Comparison of ENCODE assay signal across 16 mouse cellular contexts in genomic region chr1:168327405-168328235, GRCm38 (mm10).
A peak's percentile ranks its signal among the peaks of the same experiment; 100 is the strongest.
DNase-seq lines count a peak whose midpoint lies in the region; ATAC-seq and TF ChIP-seq lines count a peak whose summit lies in the region.
"Had no signal": no experiment of that assay in that cellular context is flagged by ENCODE, and none has a peak within 500 bp of the region (broad histone marks: within the 10 kb centered on the region; RNA-seq: fewer than 3 reads in every experiment).

No protein-coding gene starts in this region.

- peak; percentile 46; the same call in 1 of the 2 replicates for ATAC-seq in megakaryocyte-erythroid progenitor cell, adult 5-6 weeks (replicated peaks; ENCODE audit: low FRiP score, low TSS enrichment, poor library complexity, severe bottlenecking)
- ATAC-seq: intestine, postnatal 0 days had no signal

- peaks cover 38% of the 10 kb centered on the region for H3K4me1 ChIP-seq in olfactory bulb, adult 2 months (ENCODE audit: control insufficient read depth, insufficient read depth, low read length)

- H3K4me3 ChIP-seq in olfactory bulb, adult 2 months (ENCODE audit: insufficient read depth, low read depth, low read length): no peak overlapping the region
- H3K4me3 ChIP-seq: embryonic facial prominence, embryonic 13.5 days; gastrocnemius, adult 2 months had no signal

- WGBS in olfactory bulb, adult 2 months: 37% methylated on average over 18 of the region's 18 CpGs

- peak overlapping the region; percentile 45; the same call in 1 of the 2 replicates for H3K27ac ChIP-seq in olfactory bulb, adult 2 months (ENCODE audit: insufficient read depth, low read depth, low read length)
- H3K27ac ChIP-seq: gastrocnemius, adult 2 months; liver, embryonic 14.5 days had no signal

- no peak for TF ChIP-seq CTCF in olfactory bulb, adult 2 months (IDR thresholded peaks at IDR 0.05; ENCODE audit: insufficient read depth, low read depth, low read length)

- no peak for TF ChIP-seq POLR2A in olfactory bulb, adult 2 months (IDR thresholded peaks at IDR 0.05; ENCODE audit: insufficient read depth, low read depth, low read length)

- peak; percentile 58 to 68 for DNase-seq in cerebellum, postnatal 10 days
- DNase-seq in cerebellum, postnatal 4 days (ENCODE audit: low spot score in 2 of 2): no peak
- DNase-seq in retina, postnatal 1 day: peak; percentile 49
- no peak for DNase-seq in retina, embryonic 14.5 days (ENCODE audit: low spot score)
- no peak for DNase-seq in kidney, postnatal 10 days
- no peak for DNase-seq in spleen, postnatal 10 days (ENCODE audit: low spot score in 2 of 2)
- DNase-seq: adrenal gland, postnatal 25 days; gastrocnemius, adult 2 months; heart, postnatal 14 days; kidney, postnatal 25 days; lung, postnatal 14 days had no signal

Comparison
In these comparisons a context has a peak if more than half of its experiments do, and no peak if none do; other contexts are left out.
1. DNase-seq: peak in cerebellum, postnatal 10 days (2 of 2) and retina, postnatal 1 day (single experiment); none in cerebellum, postnatal 4 days (0 of 2), retina, embryonic 14.5 days (single experiment), kidney, postnatal 10 days (single experiment) and spleen, postnatal 10 days (0 of 2).